Mouse (Mus musculus) C2C12 (cell line): ENCODE results near the gene H2-Aa.

ENCODE experiments used
- CEBPB ChIP-seq: IDR thresholded peaks from one replicate; pipeline ENCODE4 v1.6.1; 2011; ENCODE audit warnings: low read depth, mild to moderate bottlenecking, control low read depth, moderate library complexity
- CTCF ChIP-seq: IDR thresholded peaks from one replicate; pipeline ENCODE4 v1.5.1; 2011; ENCODE audit not compliant: control insufficient read depth, insufficient read depth, insufficient read length
- MAX ChIP-seq: IDR thresholded peaks from one replicate; pipeline ENCODE4 v1.6.1; 2011; ENCODE audit warnings: mild to moderate bottlenecking, control low read depth
- MYOG ChIP-seq: IDR thresholded peaks from one replicate; pipeline ENCODE4 v1.6.1; 2011; ENCODE audit not compliant: control insufficient read depth, insufficient read length; ENCODE audit errors: extremely low read depth

GRCm38 (mm10) chr17:34303789-34304188 lies 16.2 kb upstream of the H2-Aa start:
- TF ChIP-seq CTCF, result no peak
- TF ChIP-seq MAX, result no peak
- no peak for TF ChIP-seq CEBPB
- no peak for TF ChIP-seq MYOG
